Mouse (Mus musculus) pancreas, adult 10 weeks (tissue): ENCODE results near the gene Ttc9. TPM values are rescaled to one million over a fixed set of nuclear protein-coding genes. Genes with fewer than 3 reads are reported as not detected.

Experiments
- polyA plus RNA-seq: library from polyadenylated mRNA; stranded (reverse); fragments of 350-450 nt; fragmentation: Illumina TruSeq; extraction: RNeasy Lipid Tissue Mini Kit (QIAGEN cat#74804); gene quantifications from one replicate; pipeline ENCODE4 v1.2.3, GENCODE M21; 2015; ENCODE audit warnings: low read depth, low replicate concordance; ENCODE audit not compliant: insufficient read depth

Gene Ttc9
- 2.1 TPM for polyA plus RNA-seq

GRCm38 (mm10) chr12:81630915-81631660 lies at the start of gene Ttc9:
Gene Ttc9, plus strand, starts transcription at chr12:81631249.

GRCm38 (mm10) chr12:81594902-81595671 lies 36.0 kb upstream of the Ttc9 start, which contains the start of gene Med6:
Gene Med6, minus strand, starts transcription at chr12:81595008.

Other genes starting within 250 kb of the Ttc9 start
- 0.42 TPM for gene Adam4, start 209.3 kb upstream of the Ttc9 start, polyA plus RNA-seq
- gene Cox16, start 146.1 kb upstream of the Ttc9 start, polyA plus RNA-seq, result 34.0 TPM
- gene Gm20498, start 98.3 kb upstream of the Ttc9 start, polyA plus RNA-seq, result 1.1 TPM
- gene Synj2bp, start 98.3 kb upstream of the Ttc9 start, polyA plus RNA-seq, result 6.4 TPM
- not detected for gene Adam21, start 62.8 kb upstream of the Ttc9 start, polyA plus RNA-seq
- gene Med6, start 36.2 kb upstream of the Ttc9 start, polyA plus RNA-seq, result 8.0 TPM
- gene Map3k9, start 149.9 kb downstream of the Ttc9 start, polyA plus RNA-seq, result 0.79 TPM
- gene Pcnx, start 228.8 kb downstream of the Ttc9 start, polyA plus RNA-seq, result 22.2 TPM